Mouse (Mus musculus): Measurements from ENCODE around the gene Tsen54.

DNA sequence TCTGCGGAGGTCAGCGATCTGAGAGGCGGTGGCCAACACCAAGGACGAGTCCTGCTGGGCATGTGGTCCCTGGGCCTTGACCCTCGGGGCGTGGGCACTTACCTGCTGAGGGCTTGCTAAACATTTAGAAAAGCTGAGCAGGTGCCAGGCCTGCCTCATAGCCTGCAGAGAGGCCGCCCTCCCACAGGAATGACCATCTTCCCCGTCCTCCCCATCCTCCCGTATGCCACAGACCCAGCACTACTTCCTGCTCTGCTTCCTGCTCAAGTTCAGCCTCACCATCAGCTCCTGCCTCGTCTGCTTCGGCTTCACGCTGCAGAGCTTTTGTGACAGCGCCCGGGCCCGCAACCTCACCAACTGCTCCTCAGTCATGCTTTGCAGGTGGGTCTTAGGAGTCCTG, 17.6 kb upstream of the Tsen54 start:
- no peak for TF ChIP-seq CTCF (conservative IDR thresholded peaks at IDR 0.05; ENCODE audit: insufficient read depth, insufficient read length, low read depth, low read length)
- no peak for TF ChIP-seq POLR2A (IDR thresholded peaks at IDR 0.05; ENCODE audit: low read depth, low read length)
